29 mouse cellular contexts compared by ENCODE assay signal in genomic region chr5:68068694-68069093, GRCm38 (mm10). TPM values are rescaled to one million over a fixed set of nuclear protein-coding genes. Genes with fewer than 3 reads are reported as not detected.
A peak's percentile ranks its signal among the peaks of the same experiment; 100 is the strongest.
DNase-seq lines count a peak whose midpoint lies in the region; ATAC-seq and TF ChIP-seq lines count a peak whose summit lies in the region.
"Had no signal": no experiment of that assay in that cellular context is flagged by ENCODE, and none has a peak within 500 bp of the region (broad histone marks: within the 10 kb centered on the region; RNA-seq: fewer than 3 reads in every experiment).

No protein-coding gene starts in this region.

- TF ChIP-seq CTCF in hindbrain, postnatal 0 days (IDR thresholded peaks at IDR 0.05; ENCODE audit: low read depth) = no peak

- no peak overlapping the region for H3K4me3 ChIP-seq in hindbrain, postnatal 0 days (ENCODE audit: low read length)
- H3K4me3 ChIP-seq in hindbrain, embryonic 12.5 days = no peak overlapping the region
- no peak overlapping the region for H3K4me3 ChIP-seq in neural tube, embryonic 13.5 days
- H3K4me3 ChIP-seq in neural tube, embryonic 15.5 days (replicated peaks) = no peak overlapping the region
- H3K4me3 ChIP-seq: embryonic facial prominence, embryonic 13.5 days; embryonic facial prominence, embryonic 15.5 days; erythroblast, embryonic 14.5 days; forebrain, embryonic 10.5 days; forebrain, embryonic 12.5 days had no signal

- WGBS in hindbrain, postnatal 0 days = 41% methylated on average over 4 of the region's 4 CpGs
- 62% methylated on average over 4 of the region's 4 CpGs for WGBS in hindbrain, embryonic 12.5 days
- WGBS in neural tube, embryonic 13.5 days = 16% methylated on average over 4 of the region's 4 CpGs
- 14% methylated on average over 4 of the region's 4 CpGs for WGBS in neural tube, embryonic 15.5 days

- no peak overlapping the region for H3K4me2 ChIP-seq in hindbrain, postnatal 0 days (ENCODE audit: low read depth, low read length)
- H3K4me2 ChIP-seq in hindbrain, embryonic 12.5 days (replicated peaks) = no peak overlapping the region
- H3K4me2 ChIP-seq in neural tube, embryonic 13.5 days = no peak overlapping the region
- no peak overlapping the region for H3K4me2 ChIP-seq in neural tube, embryonic 15.5 days
- H3K4me2 ChIP-seq: embryonic facial prominence, embryonic 13.5 days; embryonic facial prominence, embryonic 15.5 days; forebrain, embryonic 12.5 days had no signal

- no peaks in the 10 kb centered on the region for H3K27me3 ChIP-seq in hindbrain, postnatal 0 days (ENCODE audit: insufficient read depth, low read length)
- no peaks in the 10 kb centered on the region for H3K27me3 ChIP-seq in hindbrain, embryonic 12.5 days
- H3K27me3 ChIP-seq in neural tube, embryonic 13.5 days = no peaks in the 10 kb centered on the region
- no peaks in the 10 kb centered on the region for H3K27me3 ChIP-seq in neural tube, embryonic 15.5 days (replicated peaks)
- H3K27me3 ChIP-seq: embryonic facial prominence, embryonic 13.5 days; embryonic facial prominence, embryonic 15.5 days; forebrain, embryonic 12.5 days had no signal

- no peaks in the 10 kb centered on the region for H3K4me1 ChIP-seq in hindbrain, postnatal 0 days (ENCODE audit: insufficient read depth, low read length)
- no peaks in the 10 kb centered on the region for H3K4me1 ChIP-seq in hindbrain, embryonic 12.5 days
- H3K4me1 ChIP-seq in neural tube, embryonic 13.5 days (replicated peaks) = peaks cover 5% of the 10 kb centered on the region; the same call in 1 of the 2 replicates
- H3K4me1 ChIP-seq in neural tube, embryonic 15.5 days = no peaks in the 10 kb centered on the region
- H3K4me1 ChIP-seq: embryonic facial prominence, embryonic 13.5 days; embryonic facial prominence, embryonic 15.5 days; forebrain, embryonic 10.5 days; forebrain, embryonic 12.5 days had no signal

- 0 out of 2 replicates have a peak, but pooled peaks have one; percentile 43 for ATAC-seq in hindbrain, postnatal 0 days
- no peak for ATAC-seq in hindbrain, embryonic 12.5 days (ENCODE audit: low FRiP score)
- ATAC-seq in neural tube, embryonic 13.5 days (ENCODE audit: low read depth) = peak; percentile 65; the same call in 1 of the 2 replicates
- peak; percentile 68 for ATAC-seq in neural tube, embryonic 15.5 days (ENCODE audit: low FRiP score)
- ATAC-seq: forebrain, embryonic 14.5 days had no signal

- H3K27ac ChIP-seq in hindbrain, postnatal 0 days = no peak overlapping the region
- no peak overlapping the region for H3K27ac ChIP-seq in hindbrain, embryonic 12.5 days
- H3K27ac ChIP-seq in neural tube, embryonic 13.5 days (replicated peaks) = no peak overlapping the region
- 0 out of 2 replicates have a peak overlapping the region, but pooled peaks have one; percentile 13 for H3K27ac ChIP-seq in neural tube, embryonic 15.5 days (replicated peaks)
- H3K27ac ChIP-seq: embryonic facial prominence, embryonic 13.5 days; embryonic facial prominence, embryonic 15.5 days; forebrain, embryonic 10.5 days; forebrain, embryonic 12.5 days had no signal

- no peak for DNase-seq in hindbrain, postnatal 0 days (ENCODE audit: low spot score)
- DNase-seq in neural tube, embryonic 10.5 days (ENCODE audit: extremely low spot score, low spot score) = no peak
- no peak for DNase-seq in lung, adult 18-20 months
- DNase-seq: adrenal gland, adult 2 months; adrenal gland, postnatal 10 days; adrenal gland, postnatal 25 days; cerebellum, adult 11 months; cerebellum, adult 18-20 months; cerebellum, adult 8-10 months; cerebellum, adult 9-11 months; cerebellum, postnatal 14 days; cerebellum, postnatal 36 days; embryo, embryonic 11 days had no signal

- H3K9ac ChIP-seq in hindbrain, postnatal 0 days (replicated peaks; ENCODE audit: low read length) = no peak overlapping the region
- H3K9ac ChIP-seq in hindbrain, embryonic 12.5 days = no peak overlapping the region
- H3K9ac ChIP-seq in neural tube, embryonic 13.5 days = no peak overlapping the region
- no peak overlapping the region for H3K9ac ChIP-seq in neural tube, embryonic 15.5 days (replicated peaks)
- H3K9ac ChIP-seq: embryonic facial prominence, embryonic 13.5 days; embryonic facial prominence, embryonic 15.5 days; forebrain, embryonic 12.5 days had no signal

- H3K36me3 ChIP-seq in hindbrain, postnatal 0 days (ENCODE audit: insufficient read depth, low read length) = no peaks in the 10 kb centered on the region
- no peaks in the 10 kb centered on the region for H3K36me3 ChIP-seq in hindbrain, embryonic 12.5 days
- H3K36me3 ChIP-seq in neural tube, embryonic 13.5 days = no peaks in the 10 kb centered on the region
- H3K36me3 ChIP-seq in neural tube, embryonic 15.5 days = no peaks in the 10 kb centered on the region
- H3K36me3 ChIP-seq: embryonic facial prominence, embryonic 13.5 days; embryonic facial prominence, embryonic 15.5 days; forebrain, embryonic 10.5 days; forebrain, embryonic 12.5 days had no signal

- H3K9me3 ChIP-seq in hindbrain, postnatal 0 days (ENCODE audit: low read length) = no peaks in the 10 kb centered on the region
- H3K9me3 ChIP-seq in hindbrain, embryonic 12.5 days (replicated peaks) = 0 out of 2 replicates have a peak, but pooled peaks cover 5% of the 10 kb centered on the region
- H3K9me3 ChIP-seq in neural tube, embryonic 13.5 days = no peaks in the 10 kb centered on the region
- no peaks in the 10 kb centered on the region for H3K9me3 ChIP-seq in neural tube, embryonic 15.5 days (replicated peaks)
- H3K9me3 ChIP-seq: embryonic facial prominence, embryonic 13.5 days; embryonic facial prominence, embryonic 15.5 days; forebrain, embryonic 10.5 days; forebrain, embryonic 12.5 days had no signal

RNA-seq across cellular contexts. Expression of gene Grxcr1, which starts 37.1 kb away (rescaled TPM):
- total RNA-seq in hindbrain, postnatal 0 days (2014; rRNA removed) = not detected in 2 replicates
- polyA plus RNA-seq in hindbrain, postnatal 0 days (2015; fragmentation: Nextera tagmentation; extraction: Ambion mirVana) = 0.18 and 0.23 TPM in 2 replicates
- 0.27 TPM in 1 of 2 replicates, not detected in the other for polyA plus RNA-seq in hindbrain, embryonic 12.5 days (2016; fragmentation: Nextera tagmentation; extraction: Ambion mirVana)
- polyA plus RNA-seq in neural tube, embryonic 13.5 days (2015; fragmentation: Nextera tagmentation; extraction: Ambion mirVana) = not detected in 2 replicates
- not detected in 2 replicates for polyA plus RNA-seq in neural tube, embryonic 15.5 days (2015; fragmentation: Nextera tagmentation; extraction: Ambion mirVana)
- total RNA-seq: adrenal gland, adult 2 months; adrenal gland, postnatal 10 days; adrenal gland, postnatal 25 days; adrenal gland, postnatal 4 days; common myeloid progenitor, adult 5-6 weeks; ES-E14; MEL had no signal
- polyA plus RNA-seq: adrenal gland, adult 2 months; brain, embryonic 14.5 days; C2C12; embryonic facial prominence, embryonic 11.5 days; embryonic facial prominence, embryonic 13.5 days; embryonic facial prominence, embryonic 15.5 days; erythroblast, embryonic 14.5 days; forebrain, embryonic 10.5 days; forebrain, embryonic 12.5 days; forebrain, embryonic 14.5 days had no signal
